Mouse (Mus musculus) macrophage (primary cell): ENCODE measurements around the gene Med8. TPM values are rescaled to one million over a fixed set of nuclear protein-coding genes. Genes with fewer than 3 reads are reported as not detected.

Experiments
- H3K27ac ChIP-seq: fragments of 350-480 bp; formaldehyde crosslinking; 2 replicates; pipeline ENCODE4 v1.9.0; 2021
- H3K36me3 ChIP-seq: fragments of 350-480 bp; formaldehyde crosslinking; 2 replicates; pipeline ENCODE4 v1.9.0; 2021; ENCODE audit errors: inconsistent target
- H3K4me3 ChIP-seq: fragments of 350-480 bp; formaldehyde crosslinking; 2 replicates; pipeline ENCODE4 v1.9.0; 2021; ENCODE audit errors: inconsistent target
- H3K79me2 ChIP-seq: fragments of 350-480 bp; formaldehyde crosslinking; 2 replicates; pipeline ENCODE4 v1.9.0; 2021; ENCODE audit errors: inconsistent target
- WGBS: methylation state at CpG from one replicate; pipeline ENCODE4 v1.1.7; 2026; ENCODE audit warnings: inconsistent platforms; ENCODE audit not compliant: missing documents; 5-methylcytosine and 5-hydroxymethylcytosine counted together
- polyA plus RNA-seq: library from polyadenylated mRNA; stranded (reverse); fragments of 250-400 nt; gene quantifications from 3 replicates; pipeline ENCODE4 v1.2.4, GENCODE M21; 2018; ENCODE audit warnings: inconsistent platforms

Gene Med8
- polyA plus RNA-seq, 1 experiment from 2014 or later: 85.4 TPM

DNA sequence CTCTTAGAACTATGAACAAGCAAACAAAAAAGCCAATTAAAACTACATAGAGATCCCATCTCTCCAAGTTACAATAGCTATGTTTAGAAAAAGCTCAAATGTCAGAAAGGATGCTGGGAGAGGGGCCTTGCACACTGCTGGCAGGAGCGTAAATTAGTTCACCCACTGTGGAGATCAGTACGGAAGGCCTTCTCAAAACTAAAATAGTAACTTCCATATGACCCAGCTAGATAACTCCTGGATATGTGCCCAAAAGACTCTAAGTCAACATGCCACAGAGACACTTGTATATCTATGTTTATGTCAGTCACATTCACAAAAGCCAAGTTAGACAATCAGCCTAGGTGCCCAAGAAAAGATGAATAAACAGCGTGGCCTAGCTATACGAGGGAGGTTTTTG lies 13.8 kb upstream of the Med8 start:
- H3K79me2 ChIP-seq: no peaks in the 10 kb centered on the region
- H3K36me3 ChIP-seq: peaks cover 78% of the 10 kb centered on the region
- 93% methylated on average over 4 of the region's 4 CpGs for WGBS
- no peak overlapping the region for H3K4me3 ChIP-seq
- H3K27ac ChIP-seq: no peak overlapping the region

DNA sequence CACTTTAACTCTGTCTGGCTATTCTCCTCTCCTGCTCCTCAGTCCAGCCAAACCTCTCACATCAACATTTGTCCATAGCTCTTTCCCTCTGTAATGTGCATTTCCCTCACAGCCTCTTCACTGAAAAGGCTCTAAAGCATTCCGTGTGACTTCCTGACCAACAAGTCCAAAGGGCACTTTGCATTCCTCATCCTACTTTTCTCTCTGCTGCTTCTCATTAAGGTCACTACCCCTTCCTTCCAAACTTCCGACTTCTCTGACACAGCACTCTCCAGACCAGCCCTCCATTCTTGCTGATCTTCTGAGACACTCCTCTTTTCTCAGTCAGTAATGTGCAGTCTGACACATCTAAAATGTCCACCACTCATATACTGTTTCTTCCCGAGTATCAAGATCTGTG lies 12.7 kb upstream of the Med8 start:
- no peaks in the 10 kb centered on the region for H3K79me2 ChIP-seq
- H3K4me3 ChIP-seq: no peak overlapping the region
- H3K27ac ChIP-seq: no peak overlapping the region
- WGBS: 91% methylated on average over 3 of the region's 3 CpGs
- H3K36me3 ChIP-seq: peaks cover 78% of the 10 kb centered on the region

DNA sequence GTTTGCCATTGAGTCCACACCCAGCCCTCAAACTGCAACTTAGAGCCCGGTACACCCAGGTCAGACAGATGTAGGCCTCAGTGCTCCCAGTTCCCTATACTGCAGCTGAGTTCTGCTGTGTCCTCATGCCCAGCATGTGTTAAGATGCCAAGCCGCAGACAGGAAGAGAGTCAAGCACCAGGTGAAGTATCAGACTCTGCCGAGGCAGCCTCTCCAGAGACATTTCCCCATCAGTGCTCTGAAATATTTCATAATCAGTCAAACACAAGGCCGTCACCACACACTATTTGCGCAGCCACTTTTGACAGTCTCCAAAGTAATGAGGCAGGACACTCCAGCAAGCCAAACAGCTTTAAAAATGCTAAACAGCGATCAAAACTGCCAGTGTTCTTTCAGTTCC lies 10.7 kb upstream of the Med8 start:
- H3K36me3 ChIP-seq: peaks cover 78% of the 10 kb centered on the region
- no peaks in the 10 kb centered on the region for H3K79me2 ChIP-seq
- H3K27ac ChIP-seq: no peak overlapping the region
- no peak overlapping the region for H3K4me3 ChIP-seq
- WGBS: 83% methylated on average over 6 of the region's 6 CpGs

DNA sequence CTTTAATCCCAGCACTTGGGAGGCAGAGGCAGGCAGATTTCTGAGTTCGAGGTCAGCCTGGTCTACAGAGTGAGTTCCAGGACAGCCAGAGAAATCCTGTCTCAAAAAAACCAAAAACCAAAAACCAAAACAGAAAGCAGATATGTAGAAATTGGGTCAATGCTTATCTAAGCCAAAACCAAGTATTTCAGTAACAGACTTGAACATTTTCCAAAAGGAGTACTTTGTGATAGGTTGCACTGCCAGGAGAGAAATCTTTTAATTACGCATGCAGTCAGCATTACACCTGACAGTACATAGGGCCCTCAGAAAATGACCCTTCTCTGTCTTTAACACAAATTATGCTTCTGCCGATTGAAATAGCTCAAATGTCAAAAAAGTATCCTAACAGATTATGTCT lies 7.7 kb upstream of the Med8 start:
- H3K27ac ChIP-seq: no peak overlapping the region
- WGBS: 98% methylated on average over 3 of the region's 3 CpGs
- H3K36me3 ChIP-seq: peaks cover 75% of the 10 kb centered on the region
- no peaks in the 10 kb centered on the region for H3K79me2 ChIP-seq
- H3K4me3 ChIP-seq: no peak overlapping the region

DNA sequence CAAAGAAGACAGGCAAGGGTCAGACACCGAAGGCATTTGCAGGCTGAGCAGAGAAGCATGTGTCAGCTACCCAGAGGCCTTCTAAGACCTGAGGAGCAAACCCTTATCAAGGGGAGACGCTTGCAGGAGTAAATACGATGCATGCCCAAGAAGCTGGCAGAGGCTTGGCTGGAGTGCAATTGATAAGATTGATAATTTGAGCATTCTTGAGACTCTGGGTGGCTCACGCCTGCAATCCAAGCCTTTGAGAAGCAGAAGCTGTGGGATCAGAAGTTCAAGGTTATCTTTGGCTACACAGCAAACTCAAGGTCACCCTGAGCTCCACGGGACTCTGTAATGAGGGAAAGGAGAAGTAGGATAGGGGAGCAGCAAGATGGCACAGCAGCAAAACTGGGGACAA lies 7.2 kb upstream of the Med8 start:
- H3K4me3 ChIP-seq: no peak overlapping the region
- H3K79me2 ChIP-seq: no peaks in the 10 kb centered on the region
- 96% methylated on average over 5 of the region's 5 CpGs for WGBS
- H3K27ac ChIP-seq: no peak overlapping the region
- peaks cover 70% of the 10 kb centered on the region for H3K36me3 ChIP-seq

DNA sequence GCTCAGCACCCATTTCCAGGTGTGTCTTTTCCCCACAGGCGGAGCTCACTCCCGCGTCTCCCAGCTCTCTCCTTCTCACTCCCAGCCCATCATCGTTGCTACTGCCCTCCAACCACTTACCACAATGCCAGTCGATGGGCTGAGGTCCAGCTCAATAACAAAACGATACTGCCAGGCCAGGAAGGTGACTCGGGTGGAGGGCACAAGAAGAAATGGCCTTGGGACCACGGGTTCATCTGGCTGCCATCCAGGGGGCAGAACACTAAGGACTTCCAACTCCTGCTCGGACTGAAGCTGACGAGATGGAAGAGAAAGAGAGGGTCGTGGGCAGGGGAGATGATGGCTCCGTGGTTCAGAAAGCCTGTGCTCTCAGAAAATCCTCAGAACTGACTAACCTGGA lies 6.4 kb upstream of the Med8 start:
- Histone ChIP-seq H3K79me2 (peaks cover 4% of the 10 kb centered on the region; the same call in 1 of the 2 replicates), H3K27ac (no peak overlapping the region), H3K36me3 (peaks cover 63% of the 10 kb centered on the region), H3K4me3 (no peak overlapping the region)
- WGBS: 93% methylated on average over 12 of the region's 12 CpGs

DNA sequence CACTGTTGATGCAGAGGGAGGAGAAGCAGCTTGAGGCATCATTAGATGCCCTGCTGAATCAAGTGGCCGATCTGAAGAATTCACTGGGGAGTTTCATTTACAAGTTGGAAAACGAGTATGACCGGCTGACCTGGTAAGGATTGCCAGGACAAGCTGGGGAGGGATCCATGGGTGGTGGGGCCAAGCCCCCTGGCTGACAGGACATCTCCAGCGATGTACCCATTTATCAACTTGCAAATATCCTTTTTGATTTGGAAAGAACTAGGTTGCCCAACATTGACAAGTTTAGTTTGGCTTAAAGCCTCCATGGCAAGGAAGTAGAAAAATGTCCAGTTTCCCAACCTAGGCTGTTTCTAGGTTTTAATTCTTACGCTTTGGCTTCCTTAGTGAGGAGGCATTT lies 1.7 kb downstream of the Med8 start:
- Histone ChIP-seq H3K36me3 (peaks cover 50% of the 10 kb centered on the region), H3K79me2 (peaks cover 36% of the 10 kb centered on the region), H3K4me3 (no peak overlapping the region), H3K27ac (no peak overlapping the region)
- 93% methylated on average over 5 of the region's 5 CpGs for WGBS

DNA sequence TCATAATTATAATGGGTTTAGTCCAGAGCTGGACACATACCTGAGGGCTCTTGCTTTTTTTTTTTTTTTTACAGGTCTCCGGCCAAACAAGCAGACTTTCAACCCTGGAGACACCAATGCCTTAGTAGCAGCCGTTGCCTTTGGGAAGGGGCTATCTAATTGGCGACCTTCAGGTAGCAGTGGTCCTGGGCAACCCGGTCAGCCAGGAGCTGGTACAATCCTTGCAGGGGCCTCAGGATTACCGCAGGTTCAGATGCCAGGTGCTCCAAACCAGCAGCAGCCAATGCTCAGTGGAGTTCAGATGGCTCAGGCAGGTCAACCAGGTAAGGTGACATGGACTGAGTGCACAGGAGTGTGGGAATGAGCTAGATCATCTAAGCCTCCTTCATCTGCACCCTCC lies 4.4 kb downstream of the Med8 start:
- H3K36me3 ChIP-seq: peaks cover 68% of the 10 kb centered on the region
- H3K79me2 ChIP-seq: peaks cover 24% of the 10 kb centered on the region
- no peak overlapping the region for H3K4me3 ChIP-seq
- no peak overlapping the region for H3K27ac ChIP-seq
- WGBS: 94% methylated on average over 5 of the region's 5 CpGs

DNA sequence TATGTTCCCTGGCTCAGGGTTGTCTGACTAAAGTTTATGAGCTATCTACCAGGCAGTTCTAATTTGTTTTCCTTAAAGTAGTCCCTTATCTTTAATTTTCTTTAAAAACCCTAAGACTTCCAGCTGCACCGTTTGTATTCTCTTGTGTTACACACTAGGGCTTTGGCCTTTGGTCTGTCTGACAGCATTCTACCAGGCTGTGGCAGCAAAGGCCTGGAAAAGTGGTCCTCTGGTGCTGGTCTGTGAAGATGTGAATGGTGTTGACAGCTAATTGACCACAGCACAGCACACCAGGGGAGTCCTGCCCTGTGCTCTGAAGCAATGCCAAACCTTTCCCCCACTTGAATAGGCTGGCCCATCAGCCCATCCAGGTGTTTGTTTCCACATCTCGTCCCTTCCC lies 6.6 kb downstream of the Med8 start:
- 86% methylated on average over 2 of the region's 2 CpGs for WGBS
- H3K79me2 ChIP-seq: peaks cover 5% of the 10 kb centered on the region
- H3K36me3 ChIP-seq: peaks cover 85% of the 10 kb centered on the region

DNA sequence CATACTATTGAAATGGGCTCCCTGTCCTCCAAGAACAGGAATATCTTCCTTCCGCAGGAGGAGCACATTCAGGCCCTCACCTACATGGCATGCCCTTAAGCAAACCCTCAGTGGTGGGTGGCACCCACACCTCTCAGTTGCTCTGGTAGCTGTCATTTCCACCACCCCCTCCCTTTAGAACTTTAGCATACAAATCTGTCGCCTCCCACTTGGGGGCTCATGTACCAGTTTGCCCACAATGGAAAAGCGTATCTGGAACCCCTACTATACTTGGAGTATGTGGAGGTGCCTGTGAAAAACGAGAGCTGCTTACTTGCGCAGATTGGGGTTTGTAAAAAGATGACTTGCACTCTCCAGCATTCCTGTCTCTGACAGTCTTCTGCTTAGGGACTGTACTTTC lies 7.2 kb downstream of the Med8 start:
- Histone ChIP-seq H3K36me3 (peaks cover 86% of the 10 kb centered on the region), H3K79me2 (no peaks in the 10 kb centered on the region), H3K4me3 (no peak overlapping the region), H3K27ac (no peak overlapping the region)
- WGBS: 93% methylated on average over 5 of the region's 5 CpGs

More for the DNA sequence above, 6.6 kb downstream of the Med8 start:
- no peak overlapping the region for H3K27ac ChIP-seq
- H3K4me3 ChIP-seq: no peak overlapping the region

DNA sequence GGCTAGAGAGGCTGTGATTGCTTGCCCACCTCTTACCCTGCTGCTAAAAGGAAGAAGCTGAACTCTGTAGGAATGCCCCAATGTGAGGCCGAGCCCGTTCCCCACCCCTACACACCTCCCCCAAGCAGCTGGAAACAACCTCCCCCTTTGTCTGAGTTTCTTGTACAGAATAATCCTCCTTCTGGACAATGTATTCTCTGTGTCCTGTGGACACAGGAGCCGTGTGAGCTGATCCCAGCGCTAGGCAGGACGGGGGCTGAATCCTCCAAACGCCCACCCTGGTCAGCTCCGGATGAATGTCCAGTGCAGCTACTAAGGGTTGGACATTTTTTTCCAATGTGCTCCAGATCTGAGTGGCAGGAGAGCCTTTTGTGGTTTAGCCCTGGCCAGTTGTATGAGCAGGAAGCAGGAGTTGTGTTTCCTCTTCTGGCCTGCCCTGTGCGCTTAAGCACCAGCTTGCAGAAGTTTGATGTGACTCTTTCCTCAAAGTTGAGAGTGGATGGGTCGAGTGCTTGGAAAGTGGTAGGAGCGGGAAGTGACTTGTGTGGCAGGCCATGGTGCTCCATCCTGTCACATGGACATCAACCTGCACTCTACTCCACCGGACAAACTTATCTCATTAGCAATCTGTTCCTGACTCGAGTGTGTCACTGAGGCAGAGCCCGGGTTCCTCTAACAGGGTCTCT lies 8.1 kb downstream of the Med8 start:
- Histone ChIP-seq H3K36me3 (peaks cover 86% of the 10 kb centered on the region), H3K4me3 (no peak overlapping the region), H3K27ac (no peak overlapping the region), H3K79me2 (no peaks in the 10 kb centered on the region)
- WGBS: 57% methylated on average over 13 of the region's 13 CpGs

DNA sequence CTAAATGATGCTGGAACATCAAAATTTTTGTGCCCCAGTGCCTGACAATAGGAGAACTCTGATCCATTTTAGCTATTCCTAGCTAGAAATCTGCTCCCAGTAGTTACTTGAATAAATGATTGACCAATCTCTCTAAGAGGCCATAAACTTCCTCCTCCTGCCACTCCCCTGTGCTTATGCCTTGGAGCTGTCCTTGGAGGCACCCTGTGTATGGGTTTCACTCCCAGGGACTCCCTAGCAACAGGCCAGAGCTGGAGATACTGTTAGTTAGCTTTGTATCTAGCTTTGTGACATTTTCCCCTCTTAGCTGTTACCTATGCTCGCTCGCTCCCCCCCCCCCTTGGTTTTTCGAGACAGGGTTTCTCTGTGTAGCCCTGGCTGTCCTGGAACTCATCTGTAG lies 12.2 kb downstream of the Med8 start:
- WGBS: 83% methylated on average over 1 of the region's 3 CpGs
- no peak overlapping the region for H3K27ac ChIP-seq
- no peak overlapping the region for H3K4me3 ChIP-seq
- peaks cover 56% of the 10 kb centered on the region for H3K36me3 ChIP-seq
- H3K79me2 ChIP-seq: no peaks in the 10 kb centered on the region

DNA sequence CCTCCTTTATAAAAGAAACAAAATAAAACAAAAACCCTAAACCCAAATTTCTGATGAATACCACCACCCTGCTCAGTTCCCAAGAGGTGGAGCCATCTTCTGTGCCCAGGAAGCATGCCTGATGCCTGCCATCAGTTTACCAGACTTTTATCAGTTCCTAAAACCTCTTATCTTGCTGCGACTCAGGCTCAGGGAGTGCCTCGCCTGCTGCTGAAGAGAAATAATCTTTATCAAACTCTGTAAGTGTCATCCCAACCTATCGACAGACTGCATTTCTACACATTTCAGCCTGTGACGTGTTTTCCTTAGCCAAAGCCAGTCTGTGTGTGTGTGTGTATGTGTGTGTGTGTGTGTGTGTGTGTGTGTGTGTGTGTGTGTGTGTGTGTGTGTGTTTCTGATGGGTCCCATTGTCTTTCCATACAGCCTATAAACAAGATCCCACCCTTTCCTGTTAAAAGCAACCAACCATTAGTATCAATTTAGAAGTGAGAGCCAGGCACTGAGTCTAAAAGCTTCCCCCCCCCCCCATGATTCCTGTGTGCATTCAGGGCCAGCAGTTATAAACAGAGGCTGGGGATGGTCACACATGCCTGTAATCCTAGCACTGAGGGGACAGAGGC lies 15.5 kb downstream of the Med8 start:
- Histone ChIP-seq H3K27ac (no peak overlapping the region), H3K79me2 (peaks cover 17% of the 10 kb centered on the region), H3K36me3 (peaks cover 38% of the 10 kb centered on the region), H3K4me3 (no peak overlapping the region)
- WGBS: 100% methylated on average over 4 of the region's 4 CpGs

DNA sequence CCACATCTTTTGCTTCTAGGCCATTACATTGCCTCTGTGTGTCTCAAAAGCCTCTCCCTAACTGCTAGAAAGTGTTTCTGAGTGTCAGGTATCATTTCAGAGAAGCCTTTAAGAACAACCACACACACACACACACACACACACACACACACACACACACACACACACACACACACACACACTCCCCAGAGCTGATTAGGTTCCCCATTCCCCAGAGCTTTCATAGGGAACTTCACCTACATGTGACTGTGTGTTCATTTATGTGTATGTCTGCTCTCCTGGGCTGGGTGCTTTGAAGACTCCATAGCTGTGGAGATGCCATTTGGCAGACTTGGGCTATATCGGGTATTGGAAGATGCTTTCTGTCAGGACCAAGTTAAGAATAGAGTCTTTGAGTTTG lies 16.2 kb downstream of the Med8 start:
- 93% methylated on average over 1 of the region's 1 CpGs for WGBS
- Histone ChIP-seq H3K79me2 (peaks cover 24% of the 10 kb centered on the region), H3K4me3 (no peak overlapping the region), H3K36me3 (peaks cover 34% of the 10 kb centered on the region), H3K27ac (no peak overlapping the region)

DNA sequence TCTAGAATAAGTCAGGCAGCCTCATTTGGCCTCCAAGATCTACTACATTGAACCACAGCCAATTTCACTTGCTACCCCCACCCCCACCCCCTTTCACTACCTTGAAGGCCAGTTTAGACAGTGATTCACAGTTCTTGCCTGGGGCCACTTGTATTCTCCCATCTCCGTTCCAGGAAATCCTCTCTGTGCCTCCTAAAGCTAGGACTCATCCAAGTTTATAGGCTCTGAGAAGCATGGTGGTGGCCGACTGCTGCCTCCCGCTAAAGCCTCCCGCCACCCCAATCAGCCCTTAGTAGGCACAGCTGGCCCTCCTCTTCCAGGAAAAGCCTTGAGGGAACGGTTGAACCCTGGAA lies 18.3 kb downstream of the Med8 start:
- Histone ChIP-seq H3K4me3 (peak overlapping the region; percentile 49), H3K79me2 (peaks cover 37% of the 10 kb centered on the region), H3K27ac (peak overlapping the region; percentile 68), H3K36me3 (peaks cover 36% of the 10 kb centered on the region)
- 11% methylated on average over 5 of the region's 5 CpGs for WGBS
